Mouse (Mus musculus) stomach, postnatal 0 days (tissue): ENCODE data around the gene Clk3.

Source experiments
- CTCF ChIP-seq: IDR thresholded peaks from 2 replicates; pipeline ENCODE4 v1.5.1; 2016; ENCODE audit warnings: antibody characterized with exemption, low read depth, mild to moderate bottlenecking, moderate library complexity
- EP300 ChIP-seq: optimal IDR thresholded peaks from 2 replicates; pipeline ENCODE3; 2016; ENCODE audit warnings: antibody characterized with exemption

DNA sequence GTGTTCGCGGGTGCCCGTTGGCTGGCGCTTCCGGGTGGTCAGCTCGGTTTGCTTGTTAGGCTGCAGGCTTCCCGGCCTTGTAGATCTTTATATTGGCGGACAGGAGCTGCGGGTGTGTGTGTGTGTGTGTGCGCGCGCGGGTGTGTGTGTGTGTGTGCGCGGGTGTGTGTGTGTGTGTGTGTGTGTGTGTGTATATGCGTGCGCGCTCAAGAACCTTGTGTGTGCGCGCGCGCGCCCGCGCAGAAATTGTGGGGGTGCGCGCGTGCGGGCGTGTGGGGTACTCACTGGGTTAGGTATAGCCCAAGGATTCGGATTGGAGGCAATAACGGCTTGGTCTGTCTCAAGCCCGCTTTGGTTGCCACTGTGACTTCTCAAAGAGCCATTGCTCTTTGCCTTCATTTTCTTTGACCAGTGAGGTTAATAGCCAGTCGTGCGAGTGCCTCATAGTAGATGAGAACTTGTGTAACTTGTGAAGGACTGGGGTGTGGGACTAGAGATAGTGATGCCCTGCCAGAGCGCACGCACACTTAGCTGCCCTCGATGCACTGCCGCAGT lies 56.9 kb downstream of the Clk3 start:
- TF ChIP-seq CTCF (no peak), EP300 (no peak)
